Mouse (Mus musculus): ENCODE measurements around the gene Rbp3. TPM values are rescaled to one million over a fixed set of nuclear protein-coding genes. Genes with fewer than 3 reads are reported as not detected.

Gene Rbp3
- total RNA-seq (2014; fragmentation: Nextera tagmentation) (not detected in 2 replicates), total RNA-seq (2017) (0.11 TPM in 1 of 2 replicates, not detected in the other), polyA plus RNA-seq (2012) (not detected in 2 replicates)

DNA sequence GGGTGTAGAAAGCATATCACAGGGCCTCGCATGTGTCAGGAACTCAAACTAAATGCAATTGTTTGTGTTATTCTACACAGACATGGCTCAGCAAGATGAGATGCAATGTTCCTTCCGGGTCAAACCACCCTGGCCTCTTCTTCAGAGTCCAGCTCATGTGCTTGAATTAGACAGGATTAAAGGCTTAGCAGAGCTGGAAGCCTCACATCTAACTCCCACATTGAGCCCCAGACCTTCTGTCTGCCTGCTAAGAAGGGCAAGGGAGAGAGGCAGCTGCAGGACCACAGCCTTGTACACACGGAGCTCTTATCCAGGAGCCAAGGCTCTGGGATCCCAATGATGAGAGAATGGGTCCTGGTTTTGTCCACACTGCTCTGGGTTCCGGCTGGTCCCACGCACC is at the start of gene Rbp3:
TSS of gene Rbp3 (plus strand) at position 243 of the 400 bp plus-strand sequence.
- no peak within 1 kb of the TSS; the same call in 1 of the 2 replicates for H3K4me3 ChIP-seq (ENCODE audit: low read depth, low read length)
- H3K27me3 ChIP-seq (ENCODE audit: insufficient read depth, low read length) = no peaks in the 10 kb centered on the region; the same call in 1 of the 2 replicates
- TF ChIP-seq GATA1 (IDR thresholded peaks at IDR 0.05; ENCODE audit: borderline replicate concordance, low read length) (no peak), CTCF (IDR thresholded peaks at IDR 0.05; ENCODE audit: low read depth, low read length) (no peak), TAL1 (conservative IDR thresholded peaks at IDR 0.05; ENCODE audit: low read depth, low read length) (no peak), POLR2AphosphoS5 (IDR thresholded peaks at IDR 0.05; ENCODE audit: insufficient replicate concordance, low read depth, low read length) (no peak), GATA2 (IDR thresholded peaks at IDR 0.05; ENCODE audit: borderline replicate concordance, low read depth, low read length) (no peak)
- H3K4me1 ChIP-seq (ENCODE audit: insufficient read depth, low read depth, low read length) = no peaks in the 10 kb centered on the region
- ATAC-seq (ENCODE audit: extremely low read depth, insufficient number of reproducible peaks, low FRiP score, poor library complexity, severe bottlenecking) (no peak), DNase-seq (ENCODE audit: low spot score) (no peak)
- no peaks in the 10 kb centered on the region for H3K36me3 ChIP-seq (replicated peaks)
- peaks cover 68% of the 10 kb centered on the region for H3K9me3 ChIP-seq (replicated peaks)

GRCm38 (mm10) chr14:33904851-33905250 is 49.0 kb upstream of the Rbp3 start:
- no peaks in the 10 kb centered on the region for H3K27me3 ChIP-seq (ENCODE audit: insufficient read depth, low read length)
- no peaks in the 10 kb centered on the region for H3K36me3 ChIP-seq (replicated peaks)
- DNase-seq (ENCODE audit: low spot score) = no peak
- no peaks in the 10 kb centered on the region for H3K4me1 ChIP-seq (ENCODE audit: insufficient read depth, low read depth, low read length)
- TF ChIP-seq GATA2 (IDR thresholded peaks at IDR 0.05; ENCODE audit: borderline replicate concordance, low read depth, low read length) = no peak
- no peak for TF ChIP-seq TAL1 (conservative IDR thresholded peaks at IDR 0.05; ENCODE audit: low read depth, low read length)
- TF ChIP-seq GATA1 (IDR thresholded peaks at IDR 0.05; ENCODE audit: borderline replicate concordance, low read length) = no peak
- ATAC-seq (ENCODE audit: extremely low read depth, insufficient number of reproducible peaks, low FRiP score, poor library complexity, severe bottlenecking) = no peak
- H3K9me3 ChIP-seq (replicated peaks) = peaks cover 39% of the 10 kb centered on the region
- H3K4me3 ChIP-seq (ENCODE audit: low read depth, low read length) = no peak overlapping the region

- H3K4me3 ChIP-seq (ENCODE audit: low read depth, low read length) = no peak overlapping the region
- H3K4me1 ChIP-seq (ENCODE audit: insufficient read depth, low read depth, low read length) = no peaks in the 10 kb centered on the region
- DNase-seq (ENCODE audit: low spot score) (no peak), ATAC-seq (ENCODE audit: extremely low read depth, insufficient number of reproducible peaks, low FRiP score, poor library complexity, severe bottlenecking) (no peak)
- no peaks in the 10 kb centered on the region for H3K27me3 ChIP-seq (ENCODE audit: insufficient read depth, low read length)
- H3K36me3 ChIP-seq (replicated peaks) = no peaks in the 10 kb centered on the region
- peaks cover 63% of the 10 kb centered on the region for H3K9me3 ChIP-seq (replicated peaks)
- TF ChIP-seq GATA2 (IDR thresholded peaks at IDR 0.05; ENCODE audit: borderline replicate concordance, low read depth, low read length) (no peak), CTCF (IDR thresholded peaks at IDR 0.05; ENCODE audit: low read depth, low read length) (no peak), GATA1 (IDR thresholded peaks at IDR 0.05; ENCODE audit: borderline replicate concordance, low read length) (no peak), TAL1 (conservative IDR thresholded peaks at IDR 0.05; ENCODE audit: low read depth, low read length) (no peak), POLR2AphosphoS5 (IDR thresholded peaks at IDR 0.05; ENCODE audit: insufficient replicate concordance, low read depth, low read length) (no peak)
These were observed 40.1 kb upstream of the Rbp3 start for GRCm38 (mm10) chr14:33913727-33914126.

DNA sequence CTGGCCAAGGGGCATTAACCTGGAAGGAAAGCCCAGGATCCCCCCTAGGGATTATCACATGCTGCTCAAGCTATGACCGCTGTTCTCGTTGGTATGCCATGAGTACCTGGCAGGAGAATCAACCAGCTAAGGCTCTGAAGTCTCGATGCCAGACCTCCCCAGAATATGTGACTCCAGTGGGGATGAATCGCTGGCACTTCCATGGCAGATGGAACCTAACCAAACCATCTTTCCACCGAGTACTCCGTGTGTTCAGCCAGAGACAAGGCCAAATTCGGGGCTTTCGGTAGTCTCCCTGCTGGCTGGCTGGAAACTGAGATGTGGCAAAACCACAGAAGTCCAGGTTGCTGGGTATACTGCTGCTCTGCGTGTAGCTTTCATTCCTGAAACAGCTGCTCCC is 39.6 kb upstream of the Rbp3 start:
- no peak for ATAC-seq (ENCODE audit: extremely low read depth, insufficient number of reproducible peaks, low FRiP score, poor library complexity, severe bottlenecking)
- Histone ChIP-seq H3K9me3 (replicated peaks) (peaks cover 63% of the 10 kb centered on the region), H3K4me3 (ENCODE audit: low read depth, low read length) (no peak overlapping the region), H3K27me3 (ENCODE audit: insufficient read depth, low read length) (no peaks in the 10 kb centered on the region), H3K4me1 (ENCODE audit: insufficient read depth, low read depth, low read length) (no peaks in the 10 kb centered on the region), H3K36me3 (replicated peaks) (no peaks in the 10 kb centered on the region)
- no peak for DNase-seq (ENCODE audit: low spot score)
- TF ChIP-seq POLR2AphosphoS5 (IDR thresholded peaks at IDR 0.05; ENCODE audit: insufficient replicate concordance, low read depth, low read length) (no peak), TAL1 (conservative IDR thresholded peaks at IDR 0.05; ENCODE audit: low read depth, low read length) (no peak), GATA2 (IDR thresholded peaks at IDR 0.05; ENCODE audit: borderline replicate concordance, low read depth, low read length) (no peak), GATA1 (IDR thresholded peaks at IDR 0.05; ENCODE audit: borderline replicate concordance, low read length) (no peak), CTCF (IDR thresholded peaks at IDR 0.05; ENCODE audit: low read depth, low read length) (no peak)

DNA sequence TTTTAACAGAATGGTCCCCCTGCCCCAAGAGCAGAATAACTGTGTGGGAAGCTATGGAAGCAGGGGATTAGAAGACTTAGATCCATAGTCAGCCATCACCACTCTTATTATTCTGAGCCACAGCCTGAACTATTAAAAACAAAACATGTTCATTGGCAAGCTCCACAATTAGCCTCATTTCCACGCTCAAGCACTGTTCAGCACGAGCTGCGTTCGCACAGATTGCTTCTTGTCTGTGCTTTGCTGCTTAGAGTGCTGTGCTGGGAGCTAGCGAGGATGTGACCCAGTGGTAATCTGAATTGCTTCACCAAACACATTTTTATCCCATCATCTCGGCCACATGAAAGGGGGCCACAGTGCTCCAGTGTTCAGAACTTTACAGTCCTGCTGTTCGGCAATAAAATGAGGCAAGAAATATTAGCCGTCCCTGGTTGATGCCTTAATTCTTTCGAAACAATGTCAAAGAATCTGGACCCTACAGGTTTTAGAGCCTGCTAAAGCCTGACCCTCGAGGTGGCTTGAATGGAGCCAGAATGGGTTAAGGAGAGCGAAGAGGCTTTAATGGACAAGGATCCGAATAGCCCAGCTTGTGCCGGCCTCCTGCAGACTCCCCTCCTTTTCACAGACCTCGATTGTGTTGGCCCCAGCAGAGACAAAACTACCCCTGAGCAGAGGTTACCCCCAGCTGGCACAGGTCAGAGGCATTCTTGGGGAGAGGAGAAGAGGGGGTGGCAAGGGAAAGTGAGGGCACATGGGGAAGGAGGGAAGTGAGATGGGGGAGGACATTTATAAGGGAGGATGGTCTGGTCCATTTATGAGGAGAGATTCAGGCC is 32.9 kb upstream of the Rbp3 start:
- H3K9me3 ChIP-seq (replicated peaks) = peaks cover 67% of the 10 kb centered on the region
- H3K27me3 ChIP-seq (ENCODE audit: insufficient read depth, low read length) = no peaks in the 10 kb centered on the region
- no peak for DNase-seq (ENCODE audit: low spot score)
- ATAC-seq (ENCODE audit: extremely low read depth, insufficient number of reproducible peaks, low FRiP score, poor library complexity, severe bottlenecking) = no peak
- H3K36me3 ChIP-seq (replicated peaks) = no peaks in the 10 kb centered on the region
- no peak overlapping the region for H3K4me3 ChIP-seq (ENCODE audit: low read depth, low read length)
- H3K4me1 ChIP-seq (ENCODE audit: insufficient read depth, low read depth, low read length) = no peaks in the 10 kb centered on the region
- no peak for TF ChIP-seq CTCF (IDR thresholded peaks at IDR 0.05; ENCODE audit: low read depth, low read length)
- TF ChIP-seq GATA1 (IDR thresholded peaks at IDR 0.05; ENCODE audit: borderline replicate concordance, low read length) = no peak
- no peak for TF ChIP-seq GATA2 (IDR thresholded peaks at IDR 0.05; ENCODE audit: borderline replicate concordance, low read depth, low read length)
- TF ChIP-seq POLR2AphosphoS5 (IDR thresholded peaks at IDR 0.05; ENCODE audit: insufficient replicate concordance, low read depth, low read length) = no peak
- no peak for TF ChIP-seq TAL1 (conservative IDR thresholded peaks at IDR 0.05; ENCODE audit: low read depth, low read length)

DNA sequence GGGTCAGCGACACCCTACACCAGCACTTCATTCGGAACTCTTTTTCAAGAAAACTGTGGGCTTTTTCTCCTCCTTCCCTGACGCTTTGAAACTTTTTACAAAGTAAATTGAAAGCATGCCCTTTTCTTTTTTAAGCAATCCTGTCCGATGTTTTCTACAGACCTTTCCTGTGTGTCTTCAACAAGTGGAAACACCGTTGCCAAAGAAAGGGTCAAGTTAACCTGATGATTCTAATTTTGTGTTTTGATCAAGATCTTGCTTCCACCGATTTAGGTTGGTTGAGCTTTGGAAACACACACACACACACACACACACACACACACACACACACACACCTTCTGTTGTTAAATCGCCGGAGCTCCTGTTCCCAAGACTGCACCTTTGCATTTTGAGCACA is 31.0 kb upstream of the Rbp3 start:
- Histone ChIP-seq H3K4me1 (ENCODE audit: insufficient read depth, low read depth, low read length) (no peaks in the 10 kb centered on the region), H3K4me3 (ENCODE audit: low read depth, low read length) (no peak overlapping the region), H3K36me3 (replicated peaks) (no peaks in the 10 kb centered on the region), H3K27me3 (ENCODE audit: insufficient read depth, low read length) (no peaks in the 10 kb centered on the region), H3K9me3 (replicated peaks) (peaks cover 72% of the 10 kb centered on the region)
- DNase-seq (ENCODE audit: low spot score) (no peak), ATAC-seq (ENCODE audit: extremely low read depth, insufficient number of reproducible peaks, low FRiP score, poor library complexity, severe bottlenecking) (no peak)
- TF ChIP-seq GATA2 (IDR thresholded peaks at IDR 0.05; ENCODE audit: borderline replicate concordance, low read depth, low read length) (no peak), CTCF (IDR thresholded peaks at IDR 0.05; ENCODE audit: low read depth, low read length) (no peak), GATA1 (IDR thresholded peaks at IDR 0.05; ENCODE audit: borderline replicate concordance, low read length) (no peak), POLR2AphosphoS5 (IDR thresholded peaks at IDR 0.05; ENCODE audit: insufficient replicate concordance, low read depth, low read length) (no peak), TAL1 (conservative IDR thresholded peaks at IDR 0.05; ENCODE audit: low read depth, low read length) (no peak)
